Mouse (Mus musculus): ENCODE measurements around the gene Atg2a. TPM values are rescaled to one million over a fixed set of nuclear protein-coding genes. Genes with fewer than 3 reads are reported as not detected.

Atg2a gene
- polyA plus RNA-seq, 1 experiment from 2014 or later = 11.7 TPM

DNA sequence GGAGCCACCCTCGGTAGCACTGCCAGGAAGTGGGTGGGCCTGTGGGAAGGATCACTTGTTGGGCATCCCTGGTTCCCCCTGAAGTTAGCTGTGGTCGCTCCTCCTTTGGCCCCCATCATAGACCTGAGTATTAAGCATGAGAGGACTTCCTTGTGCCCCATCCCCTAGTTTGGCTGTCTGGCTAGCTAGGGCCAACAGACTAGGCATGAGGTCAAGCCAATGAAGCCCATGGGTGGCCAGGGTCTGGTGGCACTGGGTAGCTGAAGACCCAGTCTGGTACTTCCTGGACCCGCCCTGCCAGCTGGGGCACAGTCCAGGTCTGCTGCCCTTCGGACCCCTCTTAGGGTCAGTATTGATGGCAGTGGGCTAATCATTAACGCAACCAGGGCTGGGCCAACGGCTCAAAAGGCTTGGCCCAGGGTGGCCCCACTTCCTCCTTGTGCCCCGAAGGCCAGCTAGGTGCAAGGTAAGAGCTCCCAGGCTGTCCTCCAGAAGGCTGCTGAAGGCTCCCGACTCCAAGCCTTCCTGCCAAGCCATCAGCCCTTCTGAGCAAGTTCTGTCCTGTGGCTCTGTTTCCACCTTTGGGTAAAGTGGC lies 21.5 kb downstream of the Atg2a start:
- 90% methylated on average over 8 of the region's 8 CpGs for WGBS
- H3K36me3 ChIP-seq (ENCODE audit: control insufficient read depth, insufficient read depth, low read length) = peaks cover 31% of the 10 kb centered on the region
- no peak overlapping the region for H3K27ac ChIP-seq (ENCODE audit: low read depth, low read length)
- no peak overlapping the region for H3K4me2 ChIP-seq (ENCODE audit: low read length)
- H3K9me3 ChIP-seq (ENCODE audit: control insufficient read depth, low read length) = no peaks in the 10 kb centered on the region
- no peaks in the 10 kb centered on the region for H3K4me1 ChIP-seq (ENCODE audit: control insufficient read depth, insufficient read depth, low read depth, low read length)
- no peak for ATAC-seq
- H3K27me3 ChIP-seq (replicated peaks; ENCODE audit: control insufficient read depth, insufficient read depth, low read length) = no peaks in the 10 kb centered on the region
- no peak overlapping the region for H3K9ac ChIP-seq (ENCODE audit: low read depth, low read length)
- no peak overlapping the region for H3K4me3 ChIP-seq (ENCODE audit: low read length)

DNA sequence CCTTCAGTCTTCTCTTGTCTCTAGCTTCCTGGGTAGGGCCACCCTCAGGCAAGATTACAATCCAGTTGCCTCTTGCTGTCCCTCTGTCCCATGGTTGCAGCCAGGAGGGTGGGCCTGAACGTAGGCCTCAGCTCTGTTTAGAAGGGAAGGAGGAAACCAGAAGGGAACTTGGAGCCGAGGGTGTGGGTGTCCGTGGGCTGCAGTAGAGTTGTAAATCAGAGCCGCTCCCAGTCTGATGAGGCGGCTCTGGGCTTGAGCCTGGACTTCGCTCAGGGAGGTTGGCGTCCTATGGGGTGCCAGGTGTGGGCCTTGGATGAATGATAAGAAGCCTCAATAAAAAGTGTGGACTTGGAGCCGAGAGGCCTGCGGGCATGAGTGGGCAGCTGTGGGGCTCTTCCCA lies 22.7 kb downstream of the Atg2a start:
- peaks cover 23% of the 10 kb centered on the region for H3K36me3 ChIP-seq (ENCODE audit: control insufficient read depth, insufficient read depth, low read length)
- WGBS = 85% methylated on average over 9 of the region's 9 CpGs
- no peak overlapping the region for H3K9ac ChIP-seq (ENCODE audit: low read depth, low read length)
- no peaks in the 10 kb centered on the region for H3K9me3 ChIP-seq (ENCODE audit: control insufficient read depth, low read length)
- H3K4me2 ChIP-seq (ENCODE audit: low read length) = no peak overlapping the region
- H3K27ac ChIP-seq (ENCODE audit: low read depth, low read length) = no peak overlapping the region
- no peak for ATAC-seq
- no peaks in the 10 kb centered on the region for H3K27me3 ChIP-seq (replicated peaks; ENCODE audit: control insufficient read depth, insufficient read depth, low read length)
- H3K4me3 ChIP-seq (ENCODE audit: low read length) = no peak overlapping the region
- H3K4me1 ChIP-seq (ENCODE audit: control insufficient read depth, insufficient read depth, low read depth, low read length) = no peaks in the 10 kb centered on the region

DNA sequence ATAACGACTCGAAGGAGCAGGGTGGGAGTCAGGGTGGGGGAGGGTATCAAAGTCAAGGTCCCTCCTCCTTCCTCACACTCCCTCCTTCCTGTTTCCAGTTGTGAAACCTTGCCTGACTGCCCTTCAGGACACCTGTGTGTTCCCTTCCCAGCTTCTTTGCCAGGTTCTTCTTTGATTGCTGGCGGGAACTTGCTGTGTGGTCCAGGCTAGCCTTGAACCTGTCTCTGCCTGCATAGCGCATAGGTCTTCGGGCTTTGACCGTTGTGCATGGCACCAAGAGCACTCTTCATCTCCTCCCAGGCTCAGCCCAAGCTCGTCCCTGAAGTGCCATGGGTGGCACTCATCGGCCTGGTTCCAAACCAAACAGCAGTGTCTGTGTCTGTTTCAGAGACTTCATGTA lies 23.5 kb downstream of the Atg2a start:
- H3K27ac ChIP-seq (ENCODE audit: low read depth, low read length) = no peak overlapping the region
- no peaks in the 10 kb centered on the region for H3K27me3 ChIP-seq (replicated peaks; ENCODE audit: control insufficient read depth, insufficient read depth, low read length)
- ATAC-seq = no peak
- no peak overlapping the region for H3K4me2 ChIP-seq (ENCODE audit: low read length)
- H3K4me1 ChIP-seq (ENCODE audit: control insufficient read depth, insufficient read depth, low read depth, low read length) = no peaks in the 10 kb centered on the region
- WGBS = 90% methylated on average over 8 of the region's 8 CpGs
- no peaks in the 10 kb centered on the region for H3K9me3 ChIP-seq (ENCODE audit: control insufficient read depth, low read length)
- no peak overlapping the region for H3K9ac ChIP-seq (ENCODE audit: low read depth, low read length)
- no peak overlapping the region for H3K4me3 ChIP-seq (ENCODE audit: low read length)
- H3K36me3 ChIP-seq (ENCODE audit: control insufficient read depth, insufficient read depth, low read length) = peaks cover 21% of the 10 kb centered on the region

DNA sequence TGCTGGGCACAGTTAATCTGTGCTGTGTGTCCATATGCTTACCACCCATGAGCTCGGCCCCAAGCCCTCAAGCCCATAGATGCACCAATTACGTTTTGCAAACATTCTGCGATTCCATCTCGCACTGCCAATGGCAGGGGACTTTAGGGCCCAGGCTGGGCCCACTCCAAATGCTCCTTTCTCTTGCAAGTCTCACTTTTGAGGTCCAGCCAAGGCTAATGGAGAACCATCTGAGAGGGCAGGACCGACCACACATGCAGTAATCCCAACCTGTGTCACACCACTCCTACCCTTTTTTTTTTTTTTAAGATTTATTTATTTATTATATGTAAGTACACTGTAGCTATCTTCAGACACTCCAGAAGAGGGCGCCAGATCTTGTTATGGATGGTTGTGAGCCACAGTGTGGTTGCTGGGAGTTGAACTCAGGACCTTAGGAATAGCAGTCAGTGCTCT lies 24.3 kb downstream of the Atg2a start:
- Histone ChIP-seq H3K9me3 (ENCODE audit: control insufficient read depth, low read length) (no peaks in the 10 kb centered on the region), H3K27me3 (replicated peaks; ENCODE audit: control insufficient read depth, insufficient read depth, low read length) (no peaks in the 10 kb centered on the region), H3K4me3 (ENCODE audit: low read length) (no peak overlapping the region), H3K9ac (ENCODE audit: low read depth, low read length) (no peak overlapping the region), H3K36me3 (ENCODE audit: control insufficient read depth, insufficient read depth, low read length) (peaks cover 14% of the 10 kb centered on the region), H3K4me1 (ENCODE audit: control insufficient read depth, insufficient read depth, low read depth, low read length) (no peaks in the 10 kb centered on the region), H3K4me2 (ENCODE audit: low read length) (no peak overlapping the region), H3K27ac (ENCODE audit: low read depth, low read length) (no peak overlapping the region)
- WGBS = 63% methylated on average over 6 of the region's 6 CpGs
- ATAC-seq = no peak

DNA sequence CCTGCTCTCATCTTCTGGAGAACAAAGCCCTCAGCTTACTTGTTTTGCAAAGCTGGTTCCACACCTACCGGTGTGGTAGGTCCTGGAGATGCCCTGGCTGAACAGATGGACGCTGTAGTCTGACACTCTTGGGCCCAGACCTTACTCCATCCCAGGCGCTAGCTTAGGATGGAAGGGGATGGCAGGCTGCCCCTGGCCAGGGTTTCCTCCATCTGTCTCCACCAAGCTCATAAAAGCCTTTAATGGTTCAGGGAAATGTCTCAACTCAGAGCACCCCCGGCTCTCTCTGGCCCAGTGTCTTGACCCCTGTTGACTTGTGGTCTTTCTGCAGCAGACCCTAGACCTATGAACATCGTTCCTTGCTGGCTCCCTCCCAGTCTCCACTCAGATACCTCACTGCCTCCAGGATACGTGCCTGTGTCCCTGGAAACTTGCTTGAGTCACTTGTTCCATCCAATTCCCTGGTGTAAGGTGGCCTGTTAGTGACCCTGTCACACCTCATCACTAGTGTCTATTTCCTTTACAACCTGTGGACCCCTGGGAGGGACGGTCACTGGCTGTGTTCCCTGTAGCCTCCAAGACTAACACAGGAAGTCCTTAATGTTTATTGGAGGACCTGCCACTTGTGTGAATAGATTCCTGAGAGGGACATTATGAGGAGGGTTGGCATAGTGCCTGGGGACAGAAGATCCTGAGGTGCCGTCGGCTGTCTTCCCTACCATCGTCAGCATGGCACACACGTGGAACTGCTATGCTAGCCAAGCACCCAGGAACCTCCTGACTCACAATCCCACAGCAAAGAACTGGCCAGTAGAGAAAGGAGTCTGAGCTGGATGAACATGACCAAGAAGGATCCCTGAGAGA lies 26.1 kb downstream of the Atg2a start:
- WGBS = 67% methylated on average over 11 of the region's 11 CpGs
- Histone ChIP-seq H3K27ac (ENCODE audit: low read depth, low read length) (0 out of 2 replicates have a peak overlapping the region, but pooled peaks have one; percentile 6), H3K9ac (ENCODE audit: low read depth, low read length) (no peak overlapping the region), H3K4me2 (ENCODE audit: low read length) (no peak overlapping the region), H3K4me1 (ENCODE audit: control insufficient read depth, insufficient read depth, low read depth, low read length) (no peaks in the 10 kb centered on the region), H3K4me3 (ENCODE audit: low read length) (no peak overlapping the region), H3K27me3 (replicated peaks; ENCODE audit: control insufficient read depth, insufficient read depth, low read length) (no peaks in the 10 kb centered on the region), H3K9me3 (ENCODE audit: control insufficient read depth, low read length) (no peaks in the 10 kb centered on the region), H3K36me3 (ENCODE audit: control insufficient read depth, insufficient read depth, low read length) (no peaks in the 10 kb centered on the region)
- no peak for ATAC-seq

DNA sequence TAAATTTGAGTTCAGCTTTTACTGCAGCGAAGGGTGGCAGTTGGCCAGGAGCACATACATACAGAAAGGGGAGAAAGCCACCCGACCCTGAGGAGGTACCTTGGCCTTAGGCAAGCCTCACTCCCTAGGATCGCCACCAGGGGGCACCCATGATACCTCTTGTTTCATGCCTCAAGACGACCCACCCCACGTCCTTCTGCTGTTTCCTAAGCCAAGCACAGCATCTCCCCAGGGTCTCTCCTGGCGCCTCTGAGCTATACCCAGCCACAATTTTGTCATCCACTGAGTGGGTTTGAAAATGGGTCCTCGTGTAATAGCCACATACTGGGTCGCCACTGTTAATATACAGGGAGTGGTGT lies 26.7 kb downstream of the Atg2a start:
- H3K4me3 ChIP-seq (ENCODE audit: low read length) = no peak overlapping the region
- no peak overlapping the region for H3K4me2 ChIP-seq (ENCODE audit: low read length)
- no peaks in the 10 kb centered on the region for H3K9me3 ChIP-seq (ENCODE audit: control insufficient read depth, low read length)
- no peaks in the 10 kb centered on the region for H3K27me3 ChIP-seq (replicated peaks; ENCODE audit: control insufficient read depth, insufficient read depth, low read length)
- no peaks in the 10 kb centered on the region for H3K36me3 ChIP-seq (ENCODE audit: control insufficient read depth, insufficient read depth, low read length)
- H3K27ac ChIP-seq (ENCODE audit: low read depth, low read length) = no peak overlapping the region
- no peaks in the 10 kb centered on the region for H3K4me1 ChIP-seq (ENCODE audit: control insufficient read depth, insufficient read depth, low read depth, low read length)
- no peak overlapping the region for H3K9ac ChIP-seq (ENCODE audit: low read depth, low read length)
- peak; percentile 78; the same call in 1 of the 2 replicates for ATAC-seq
- 13% methylated on average over 8 of the region's 8 CpGs for WGBS

DNA sequence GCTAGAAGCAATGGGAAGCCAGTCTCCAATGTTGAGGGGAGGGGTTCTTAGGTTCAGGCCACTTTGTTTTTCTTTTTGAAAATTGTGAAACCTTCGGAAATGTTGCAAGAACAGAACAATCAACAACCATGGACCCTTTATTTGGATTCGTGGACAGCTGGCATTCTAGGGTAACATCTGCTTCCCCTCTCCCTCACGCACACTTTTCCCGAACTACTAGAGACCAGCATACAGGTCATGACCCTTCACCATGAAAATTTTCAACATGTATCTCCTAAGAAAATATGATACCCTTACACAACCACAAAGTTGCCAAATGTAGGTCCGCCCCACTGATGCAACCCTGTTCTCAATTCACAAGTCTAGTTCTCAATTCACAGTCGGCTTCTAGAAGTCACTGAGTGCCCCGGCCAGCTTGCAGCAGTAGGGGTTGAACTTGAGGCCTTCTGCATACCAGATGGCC lies 27.2 kb downstream of the Atg2a start:
- H3K4me3 ChIP-seq (ENCODE audit: low read length) = no peak overlapping the region
- ATAC-seq = no peak
- H3K9me3 ChIP-seq (ENCODE audit: control insufficient read depth, low read length) = no peaks in the 10 kb centered on the region
- no peak overlapping the region for H3K27ac ChIP-seq (ENCODE audit: low read depth, low read length)
- H3K4me2 ChIP-seq (ENCODE audit: low read length) = no peak overlapping the region
- no peaks in the 10 kb centered on the region for H3K36me3 ChIP-seq (ENCODE audit: control insufficient read depth, insufficient read depth, low read length)
- no peaks in the 10 kb centered on the region for H3K4me1 ChIP-seq (ENCODE audit: control insufficient read depth, insufficient read depth, low read depth, low read length)
- 82% methylated on average over 7 of the region's 7 CpGs for WGBS
- no peaks in the 10 kb centered on the region for H3K27me3 ChIP-seq (replicated peaks; ENCODE audit: control insufficient read depth, insufficient read depth, low read length)
- H3K9ac ChIP-seq (ENCODE audit: low read depth, low read length) = no peak overlapping the region

DNA sequence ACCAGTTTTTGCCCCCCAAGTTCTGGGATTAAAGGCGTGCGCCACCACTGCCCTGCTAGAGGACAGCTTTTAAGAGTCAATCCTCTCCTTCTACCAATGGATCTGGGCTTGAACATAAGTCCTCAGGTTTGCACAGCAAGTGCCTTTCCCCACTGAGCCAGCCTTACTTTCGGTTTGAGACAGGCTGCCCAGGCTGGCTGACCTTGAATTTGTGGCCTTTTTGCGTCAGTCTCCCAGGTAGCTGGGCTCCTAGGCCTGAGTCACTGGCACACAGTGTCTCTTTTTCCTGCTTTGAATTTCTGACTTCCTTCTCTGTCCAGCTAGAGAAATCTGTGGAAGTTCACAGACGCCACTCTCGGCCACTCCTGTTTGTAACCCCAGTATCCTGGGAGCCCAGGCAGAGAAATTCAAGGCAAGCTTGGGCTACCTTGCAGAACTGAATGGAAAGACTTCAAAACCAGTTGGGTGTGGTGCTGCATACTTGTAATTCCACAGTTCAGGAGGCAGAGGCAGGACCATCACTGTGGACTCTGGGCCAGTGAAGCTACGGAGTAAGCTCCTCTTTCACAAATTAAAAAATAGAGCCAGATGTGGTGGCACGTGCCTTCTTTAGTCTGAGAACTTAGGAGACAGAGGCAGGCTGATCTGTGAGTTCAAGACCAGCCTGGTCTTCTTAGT lies 28.5 kb downstream of the Atg2a start:
- no peaks in the 10 kb centered on the region for H3K9me3 ChIP-seq (ENCODE audit: control insufficient read depth, low read length)
- H3K9ac ChIP-seq (ENCODE audit: low read depth, low read length) = no peak overlapping the region
- H3K4me1 ChIP-seq (ENCODE audit: control insufficient read depth, insufficient read depth, low read depth, low read length) = no peaks in the 10 kb centered on the region
- no peak for ATAC-seq
- 88% methylated on average over 8 of the region's 8 CpGs for WGBS
- no peak overlapping the region for H3K27ac ChIP-seq (ENCODE audit: low read depth, low read length)
- no peak overlapping the region for H3K4me3 ChIP-seq (ENCODE audit: low read length)
- H3K36me3 ChIP-seq (ENCODE audit: control insufficient read depth, insufficient read depth, low read length) = no peaks in the 10 kb centered on the region
- no peak overlapping the region for H3K4me2 ChIP-seq (ENCODE audit: low read length)
- no peaks in the 10 kb centered on the region for H3K27me3 ChIP-seq (replicated peaks; ENCODE audit: control insufficient read depth, insufficient read depth, low read length)

DNA sequence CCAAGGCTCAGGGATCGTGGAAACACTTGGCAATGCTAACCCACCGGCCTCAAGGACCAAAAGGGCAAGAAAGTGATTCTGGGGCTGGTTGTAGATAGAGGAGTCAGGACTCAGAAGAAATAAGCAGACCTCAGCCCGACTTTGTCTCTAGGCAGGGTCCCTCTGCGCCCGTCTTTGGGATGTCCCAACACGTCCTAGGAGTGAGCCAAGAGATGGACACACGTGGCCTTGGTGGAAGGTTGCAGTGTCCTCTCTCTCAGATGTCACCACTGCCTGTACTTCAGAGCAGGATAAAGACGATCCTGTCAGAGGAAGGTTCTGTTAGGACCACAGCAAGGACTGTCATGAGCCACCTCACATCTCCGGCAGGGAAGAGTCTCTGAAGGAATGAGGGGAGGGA lies 29.2 kb downstream of the Atg2a start:
- Histone ChIP-seq H3K9ac (ENCODE audit: low read depth, low read length) (no peak overlapping the region), H3K9me3 (ENCODE audit: control insufficient read depth, low read length) (no peaks in the 10 kb centered on the region), H3K27me3 (replicated peaks; ENCODE audit: control insufficient read depth, insufficient read depth, low read length) (no peaks in the 10 kb centered on the region), H3K4me2 (ENCODE audit: low read length) (no peak overlapping the region), H3K36me3 (ENCODE audit: control insufficient read depth, insufficient read depth, low read length) (no peaks in the 10 kb centered on the region), H3K4me1 (ENCODE audit: control insufficient read depth, insufficient read depth, low read depth, low read length) (peaks cover 1% of the 10 kb centered on the region), H3K4me3 (ENCODE audit: low read length) (no peak overlapping the region), H3K27ac (ENCODE audit: low read depth, low read length) (no peak overlapping the region)
- no peak for ATAC-seq
- 59% methylated on average over 9 of the region's 9 CpGs for WGBS

All from hindbrain, embryonic 16.5 days (tissue).